Mouse (Mus musculus) midbrain, postnatal 0 days (tissue): ENCODE results near the gene Lce1j. TPM values are rescaled to one million over a fixed set of nuclear protein-coding genes. Genes with fewer than 3 reads are reported as not detected.

Experiments used
- ATAC-seq: fragments of 200-750 bp; cut with Nextera tagmentation; 2 replicates; pipeline ENCODE4 v1.8.0; 2017; ENCODE audit warnings: moderate number of reproducible peaks, mild to moderate bottlenecking, moderate TSS enrichment, moderate library complexity; ENCODE audit not compliant: low FRiP score
- DNase-seq: peaks from one replicate; pipeline ENCODE4 v3.0.0-alpha.2; 2015; ENCODE audit warnings: low spot score
- H3K27ac ChIP-seq: fragments of 300-500 bp; sonication (generic); 2 replicates; pipeline ENCODE4 v1.5.1; 2014; ENCODE audit warnings: low read depth, mild to moderate bottlenecking, low read length, mixed read lengths
- H3K27me3 ChIP-seq: fragments of 300-500 bp; sonication (generic); 2 replicates; pipeline ENCODE4 v1.6.1; 2014; ENCODE audit warnings: low read length, control low read depth, mixed read lengths; ENCODE audit not compliant: insufficient read depth
- H3K36me3 ChIP-seq: fragments of 300-500 bp; sonication (generic); 2 replicates; pipeline ENCODE4 v1.6.1; 2014; ENCODE audit warnings: low read length, control low read depth, mixed read lengths; ENCODE audit not compliant: insufficient read depth
- H3K4me1 ChIP-seq: fragments of 300-500 bp; sonication (generic); 2 replicates; pipeline ENCODE4 v1.6.1; 2014; ENCODE audit warnings: mild to moderate bottlenecking, control low read depth, antibody characterized with exemption, low read length, mixed read lengths; ENCODE audit not compliant: insufficient read depth
- H3K4me2 ChIP-seq: fragments of 300-500 bp; sonication (generic); 2 replicates; pipeline ENCODE4 v1.6.1; 2014; ENCODE audit warnings: low read depth, mild to moderate bottlenecking, low read length, mixed read lengths; ENCODE audit not compliant: poor library complexity, severe bottlenecking
- H3K4me3 ChIP-seq: fragments of 300-500 bp; sonication (generic); 2 replicates; pipeline ENCODE4 v1.5.1; 2014; ENCODE audit warnings: low read depth, mild to moderate bottlenecking, low read length, moderate library complexity
- H3K9ac ChIP-seq: fragments of 300-500 bp; sonication (generic); replicated peaks from 2 replicates; pipeline ENCODE4 v1.6.1; 2014; ENCODE audit warnings: mild to moderate bottlenecking, low read length, moderate library complexity, mixed read lengths; ENCODE audit not compliant: poor library complexity, severe bottlenecking
- H3K9me3 ChIP-seq: fragments of 300-500 bp; sonication (generic); 2 replicates; pipeline ENCODE4 v1.6.1; 2016; ENCODE audit warnings: low read length, control low read depth
- CTCF ChIP-seq: IDR thresholded peaks from 2 replicates; pipeline ENCODE4 v1.5.1; 2016; ENCODE audit warnings: antibody characterized with exemption, mild to moderate bottlenecking
- WGBS: fragments of 180-500 bp; shearing (Covaris S2); extraction: QIAGEN DNeasy Blood & Tissue Kit; methylation state at CpG from one replicate; pipeline ENCODE4 v1.1.7; 2014; 5-methylcytosine and 5-hydroxymethylcytosine counted together
- polyA plus RNA-seq: library from polyadenylated mRNA; unstranded; fragments of >200 nt; fragmentation: Nextera tagmentation; extraction: Ambion mirVana; gene quantifications from 2 replicates; pipeline ENCODE4 v1.2.1, GENCODE M21; 2015
- total RNA-seq: library from RNA; depleted of rRNA; stranded (reverse); fragments of >200 nt; gene quantifications from 2 replicates; pipeline ENCODE4 v1.2.3, GENCODE M21; 2014; rRNA removed

Lce1j gene
- total and polyA plus RNA-seq, 2 experiments from 2014 or later = not detected

- WGBS = 88% methylated on average over 1 of the region's 1 CpGs
- no peak for ATAC-seq
- Histone ChIP-seq H3K9ac (no peak within 1 kb of the TSS), H3K27me3 (no peaks in the 10 kb centered on the region), H3K9me3 (no peaks in the 10 kb centered on the region), H3K4me1 (no peaks in the 10 kb centered on the region), H3K36me3 (no peaks in the 10 kb centered on the region), H3K4me2 (no peak within 1 kb of the TSS), H3K27ac (no peak within 1 kb of the TSS), H3K4me3 (no peak within 1 kb of the TSS)
- TF ChIP-seq CTCF = no peak
- DNase-seq = no peak
These were observed 11.5 kb downstream of the Lce1j start, which contains the start of gene Lce1i for GRCm38 (mm10) chr3:92778799-92779198. TSS of gene Lce1i (minus strand) at chr3:92778899.

- no peak for ATAC-seq
- peak; percentile 41 for TF ChIP-seq CTCF
- peak; percentile 1 for DNase-seq
- H3K4me1 ChIP-seq = no peaks in the 10 kb centered on the region
- no peak overlapping the region for H3K4me3 ChIP-seq
- H3K4me2 ChIP-seq = no peak overlapping the region
- H3K27ac ChIP-seq = no peak overlapping the region
- no peaks in the 10 kb centered on the region for H3K27me3 ChIP-seq
- H3K9me3 ChIP-seq = no peaks in the 10 kb centered on the region
- no peak overlapping the region for H3K9ac ChIP-seq
- H3K36me3 ChIP-seq = no peaks in the 10 kb centered on the region
- WGBS = 23% methylated on average over 3 of the region's 3 CpGs
These were observed 18.7 kb downstream of the Lce1j start for GRCm38 (mm10) chr3:92771573-92771972.

GRCm38 (mm10) chr3:92764965-92765364 is 25.3 kb downstream of the Lce1j start, which contains the start of gene Lce1h:
TSS of gene Lce1h (minus strand) at chr3:92765065.
- no peak for TF ChIP-seq CTCF
- DNase-seq (no peak), ATAC-seq (no peak)
- H3K4me1 ChIP-seq = no peaks in the 10 kb centered on the region
- WGBS = 100% methylated on average over 1 of the region's 1 CpGs
- no peak within 1 kb of the TSS for H3K9ac ChIP-seq
- no peak within 1 kb of the TSS for H3K4me2 ChIP-seq
- H3K36me3 ChIP-seq = no peaks in the 10 kb centered on the region
- H3K27ac ChIP-seq = no peak within 1 kb of the TSS
- no peak within 1 kb of the TSS for H3K4me3 ChIP-seq
- H3K9me3 ChIP-seq = no peaks in the 10 kb centered on the region
- no peaks in the 10 kb centered on the region for H3K27me3 ChIP-seq

- H3K9ac ChIP-seq = no peak overlapping the region
- WGBS = 39% methylated on average over 3 of the region's 3 CpGs
- no peak overlapping the region for H3K4me3 ChIP-seq
- no peaks in the 10 kb centered on the region for H3K27me3 ChIP-seq
- no peak overlapping the region for H3K27ac ChIP-seq
- ATAC-seq = no peak
- DNase-seq = peak; percentile 4
- peak; percentile 50 for TF ChIP-seq CTCF
- H3K4me2 ChIP-seq = no peak overlapping the region
- no peaks in the 10 kb centered on the region for H3K4me1 ChIP-seq
- no peaks in the 10 kb centered on the region for H3K9me3 ChIP-seq
- H3K36me3 ChIP-seq = no peaks in the 10 kb centered on the region
These were observed 37.1 kb downstream of the Lce1j start for GRCm38 (mm10) chr3:92753197-92753596.

GRCm38 (mm10) chr3:92752238-92752637 is 38.1 kb downstream of the Lce1j start, which contains the start of gene Lce1g:
TSS of gene Lce1g (minus strand) at chr3:92752338.
- H3K36me3 ChIP-seq = no peaks in the 10 kb centered on the region
- no peak within 1 kb of the TSS for H3K27ac ChIP-seq
- no peak within 1 kb of the TSS for H3K9ac ChIP-seq
- 90% methylated on average over 1 of the region's 1 CpGs for WGBS
- H3K4me3 ChIP-seq = no peak within 1 kb of the TSS
- DNase-seq = no peak
- H3K4me2 ChIP-seq = no peak within 1 kb of the TSS
- no peak for TF ChIP-seq CTCF
- H3K9me3 ChIP-seq = no peaks in the 10 kb centered on the region
- H3K4me1 ChIP-seq = no peaks in the 10 kb centered on the region
- no peaks in the 10 kb centered on the region for H3K27me3 ChIP-seq
- ATAC-seq = no peak

GRCm38 (mm10) chr3:92738996-92739395 is 51.3 kb downstream of the Lce1j start, which contains the start of gene Gm38119:
TSS of gene Gm38119 (minus strand) at chr3:92739096.
- DNase-seq = no peak
- Histone ChIP-seq H3K27ac (no peak within 1 kb of the TSS), H3K36me3 (no peaks in the 10 kb centered on the region), H3K27me3 (no peaks in the 10 kb centered on the region), H3K9ac (no peak within 1 kb of the TSS), H3K4me3 (no peak within 1 kb of the TSS), H3K4me2 (no peak within 1 kb of the TSS), H3K4me1 (no peaks in the 10 kb centered on the region), H3K9me3 (no peaks in the 10 kb centered on the region)
- no peak for ATAC-seq
- WGBS = 67% methylated on average over 1 of the region's 1 CpGs
- TF ChIP-seq CTCF = no peak

Other genes with a start within 250 kb of the Lce1j start
- gene Ivl, start 216.8 kb downstream of the Lce1j start, total RNA-seq = 0.82 TPM in 1 of 2 replicates, not detected in the other
- not detected in 2 replicates for gene Ivl, start 216.8 kb downstream of the Lce1j start, polyA plus RNA-seq
- gene Smcp, start 201.5 kb downstream of the Lce1j start, total RNA-seq = not detected in 2 replicates
- gene Smcp, start 201.5 kb downstream of the Lce1j start, polyA plus RNA-seq = not detected in 2 replicates
- not detected in 2 replicates for gene 2210017I01Rik, start 183.0 kb downstream of the Lce1j start, total RNA-seq
- gene 2210017I01Rik, start 183.0 kb downstream of the Lce1j start, polyA plus RNA-seq = not detected in 2 replicates
- not detected in 2 replicates for gene Lce6a, start 168.9 kb downstream of the Lce1j start, total RNA-seq
- not detected in 2 replicates for gene Lce6a, start 168.9 kb downstream of the Lce1j start, polyA plus RNA-seq
- 0.99 TPM in 1 of 2 replicates, not detected in the other for gene Lce1a1, start 142.2 kb downstream of the Lce1j start, total RNA-seq
- not detected in 2 replicates for gene Lce1a1, start 142.2 kb downstream of the Lce1j start, polyA plus RNA-seq
- 2.7 TPM in 1 of 2 replicates, not detected in the other for gene Lce1b, start 133.6 kb downstream of the Lce1j start, total RNA-seq
- gene Lce1b, start 133.6 kb downstream of the Lce1j start, polyA plus RNA-seq = not detected in 2 replicates
- not detected in 2 replicates for gene Lce1a2, start 120.2 kb downstream of the Lce1j start, total RNA-seq
- gene Lce1a2, start 120.2 kb downstream of the Lce1j start, polyA plus RNA-seq = not detected in 2 replicates
- 4.8 TPM in 1 of 2 replicates, not detected in the other for gene Lce1c, start 111.3 kb downstream of the Lce1j start, total RNA-seq
- gene Lce1c, start 111.3 kb downstream of the Lce1j start, polyA plus RNA-seq = not detected in 2 replicates
- 1.4 TPM in 1 of 2 replicates, not detected in the other for gene Lce1d, start 103.3 kb downstream of the Lce1j start, total RNA-seq
- not detected in 2 replicates for gene Lce1d, start 103.3 kb downstream of the Lce1j start, polyA plus RNA-seq
- not detected in 2 replicates for gene Lce1e, start 81.4 kb downstream of the Lce1j start, total RNA-seq
- not detected in 2 replicates for gene Lce1e, start 81.4 kb downstream of the Lce1j start, polyA plus RNA-seq
- not detected in 2 replicates for gene Lce1f, start 70.2 kb downstream of the Lce1j start, total RNA-seq
- gene Lce1f, start 70.2 kb downstream of the Lce1j start, polyA plus RNA-seq = not detected in 2 replicates
- not detected in 2 replicates for gene Gm38119, start 51.4 kb downstream of the Lce1j start, total RNA-seq
- gene Gm38119, start 51.4 kb downstream of the Lce1j start, polyA plus RNA-seq = not detected in 2 replicates
- gene Lce1g, start 38.2 kb downstream of the Lce1j start, total RNA-seq = 1.9 TPM in 1 of 2 replicates, not detected in the other
- not detected in 2 replicates for gene Lce1g, start 38.2 kb downstream of the Lce1j start, polyA plus RNA-seq
- gene Lce1h, start 25.4 kb downstream of the Lce1j start, total RNA-seq = not detected in 2 replicates
- gene Lce1h, start 25.4 kb downstream of the Lce1j start, polyA plus RNA-seq = not detected in 2 replicates
- 0.66 TPM in 1 of 2 replicates, not detected in the other for gene Lce1i, start 11.6 kb downstream of the Lce1j start, total RNA-seq
- gene Lce1i, start 11.6 kb downstream of the Lce1j start, polyA plus RNA-seq = not detected in 2 replicates
- gene Lce1k, start 17.4 kb upstream of the Lce1j start, total RNA-seq = not detected in 2 replicates
- not detected in 2 replicates for gene Lce1k, start 17.4 kb upstream of the Lce1j start, polyA plus RNA-seq
- 0.82 TPM in 1 of 2 replicates, not detected in the other for gene Kprp, start 36.7 kb upstream of the Lce1j start, total RNA-seq
- gene Kprp, start 36.7 kb upstream of the Lce1j start, polyA plus RNA-seq = not detected in 2 replicates
- gene Lce1l, start 60.8 kb upstream of the Lce1j start, total RNA-seq = not detected in 2 replicates
- gene Lce1l, start 60.8 kb upstream of the Lce1j start, polyA plus RNA-seq = not detected in 2 replicates
- gene 2310050C09Rik, start 79.7 kb upstream of the Lce1j start, total RNA-seq = 0.71 TPM in 1 of 2 replicates, not detected in the other
- not detected in 2 replicates for gene 2310050C09Rik, start 79.7 kb upstream of the Lce1j start, polyA plus RNA-seq
- gene Lce3a, start 135.7 kb upstream of the Lce1j start, total RNA-seq = not detected in 2 replicates
- gene Lce3a, start 135.7 kb upstream of the Lce1j start, polyA plus RNA-seq = not detected in 2 replicates
- not detected in 2 replicates for gene Lce3b, start 142.5 kb upstream of the Lce1j start, total RNA-seq
- not detected in 2 replicates for gene Lce3b, start 142.5 kb upstream of the Lce1j start, polyA plus RNA-seq
- not detected in 2 replicates for gene Lce3c, start 154.0 kb upstream of the Lce1j start, total RNA-seq
- gene Lce3c, start 154.0 kb upstream of the Lce1j start, polyA plus RNA-seq = not detected in 2 replicates
- gene Lce3d, start 166.9 kb upstream of the Lce1j start, total RNA-seq = not detected in 2 replicates
- not detected in 2 replicates for gene Lce3d, start 166.9 kb upstream of the Lce1j start, polyA plus RNA-seq
- gene Lce3e, start 176.5 kb upstream of the Lce1j start, total RNA-seq = not detected in 2 replicates
- not detected in 2 replicates for gene Lce3e, start 176.5 kb upstream of the Lce1j start, polyA plus RNA-seq
- not detected in 2 replicates for gene Lce3f, start 201.7 kb upstream of the Lce1j start, total RNA-seq
- not detected in 2 replicates for gene Lce3f, start 201.7 kb upstream of the Lce1j start, polyA plus RNA-seq
- 1.7 and 6.4 TPM in 2 replicates for gene Crct1, start 225.2 kb upstream of the Lce1j start, total RNA-seq
- 1.3 and 2.5 TPM in 2 replicates for gene Crct1, start 225.2 kb upstream of the Lce1j start, polyA plus RNA-seq
- 15.7 TPM in 1 of 2 replicates, not detected in the other for gene Lce1m, start 228.5 kb upstream of the Lce1j start, total RNA-seq
- gene Lce1m, start 228.5 kb upstream of the Lce1j start, polyA plus RNA-seq = not detected in 2 replicates